Mouse (Mus musculus): ENCODE results near the gene 1700034J05Rik.

- no peak for TF ChIP-seq MAX (IDR thresholded peaks at IDR 0.05; ENCODE audit: low read length)
- TF ChIP-seq POLR2A (IDR thresholded peaks at IDR 0.05; ENCODE audit: low read depth, low read length), result no peak
- TF ChIP-seq USF1 (IDR thresholded peaks at IDR 0.05; ENCODE audit: low read depth, low read length), result no peak
- no peak for TF ChIP-seq HCFC1 (IDR thresholded peaks at IDR 0.05; ENCODE audit: low read depth, low read length)
- TF ChIP-seq CTCF (conservative IDR thresholded peaks at IDR 0.05 in 1 of 2, IDR thresholded peaks at IDR 0.05 in 1 of 2; ENCODE audit: low read depth in 2 of 2, low read length in 2 of 2), result no peak
- TF ChIP-seq NRF1 (IDR thresholded peaks at IDR 0.05; ENCODE audit: low read depth, low read length), result no peak
- no peak for TF ChIP-seq EP300 (IDR thresholded peaks at IDR 0.05; ENCODE audit: low read length)
- no peak for TF ChIP-seq ZKSCAN1 (IDR thresholded peaks at IDR 0.05; ENCODE audit: borderline replicate concordance, low read depth, low read length)
- TF ChIP-seq CHD1 (IDR thresholded peaks at IDR 0.05; ENCODE audit: low read depth, low read length), result no peak
- TF ChIP-seq MAFK (IDR thresholded peaks at IDR 0.05; ENCODE audit: insufficient replicate concordance, low read length), result no peak
Observed at GRCm38 (mm10) chr6:146926415-146926980, 27.7 kb downstream of the 1700034J05Rik start.

Measured in CH12.LX (cell line).